In genomic region chr17:24236921-24237320, GRCm38 (mm10) we compare ENCODE assay signal across 11 mouse cellular contexts. TPM values are rescaled to one million over a fixed set of nuclear protein-coding genes. Genes with fewer than 3 reads are reported as not detected.
DNase-seq lines count a peak whose midpoint lies in the region; ATAC-seq lines count a peak whose summit lies in the region.
"Had no signal": no experiment of that assay in that cellular context is flagged by ENCODE, and none has a peak within 500 bp of the region (broad histone marks: within the 10 kb centered on the region; RNA-seq: fewer than 3 reads in every experiment).

No protein-coding gene starts in this region.

- no peak for DNase-seq in cerebellum, postnatal 4 days (ENCODE audit: low spot score in 2 of 2)
- peak; percentile 38 to 52 for DNase-seq in urinary bladder, adult 18-20 months (ENCODE audit: low spot score in 2 of 2)
- DNase-seq in urinary bladder, adult 2 months (ENCODE audit: low spot score): no peak
- DNase-seq in fat pad, adult 2 months (ENCODE audit: extremely low read depth, low read depth, low spot score): peak; percentile 56
- DNase-seq in urinary bladder, postnatal 36 days (ENCODE audit: low spot score in 2 of 2): peak; percentile 55 to 61
- no peak for DNase-seq in left cerebral cortex, postnatal 14 days (ENCODE audit: low spot score in 2 of 2)
- no peak for DNase-seq in left cerebral cortex, postnatal 36 days (ENCODE audit: low spot score in 2 of 2)
- DNase-seq: adrenal gland, postnatal 14 days; thymus, postnatal 4 days had no signal

- intact Hi-C loops in left cerebral cortex, postnatal 14 days (cut with DNase I): no loop called here
- intact Hi-C loops in left cerebral cortex, postnatal 36 days (cut with DNase I): no loop called here

- peak; percentile 66; the same call in 1 of the 2 replicates for ATAC-seq in cerebellum, adult (ENCODE audit: insufficient number of reproducible peaks, low FRiP score, low TSS enrichment)
- ATAC-seq: forebrain, embryonic 16.5 days had no signal

RNA-seq across cellular contexts. Expression of gene Ccnf, which starts 14.4 kb away (rescaled TPM):
- 1.6 and 1.7 TPM in 2 replicates for polyA plus RNA-seq in urinary bladder, adult 2 months (2012; rRNA removed)
- total RNA-seq in left cerebral cortex, postnatal 14 days (2021): 1 to 10 TPM; 6.2 to 6.7 TPM
- 1 to 10 TPM; 4.9 to 5.4 TPM for total RNA-seq in left cerebral cortex, postnatal 36 days (2021)

RNA-seq across cellular contexts. Expression of gene Tedc2, which starts 16.3 kb away (rescaled TPM):
- polyA plus RNA-seq in urinary bladder, adult 2 months (2012; rRNA removed): 8.1 and 9.2 TPM in 2 replicates
- total RNA-seq in left cerebral cortex, postnatal 14 days (2021): 10 to 100 TPM in 1 of 2 experiments, 1 to 10 TPM in 1; 8.7 to 10.1 TPM
- 10 to 100 TPM in 1 of 2 experiments, 1 to 10 TPM in 1; 9.4 to 14.2 TPM for total RNA-seq in left cerebral cortex, postnatal 36 days (2021)

RNA-seq across cellular contexts. Expression of gene Ntn3, which starts 27.6 kb away (rescaled TPM):
- 0.88 and 1.0 TPM in 2 replicates for polyA plus RNA-seq in urinary bladder, adult 2 months (2012; rRNA removed)
- 10 to 100 TPM; 11.0 to 12.6 TPM for total RNA-seq in left cerebral cortex, postnatal 14 days (2021)
- 10 to 100 TPM; 10.0 to 10.4 TPM for total RNA-seq in left cerebral cortex, postnatal 36 days (2021)

RNA-seq across cellular contexts. Expression of gene Tbc1d24, which starts 31.6 kb away (rescaled TPM):
- 7.6 and 7.9 TPM in 2 replicates for polyA plus RNA-seq in urinary bladder, adult 2 months (2012; rRNA removed)
- total RNA-seq in left cerebral cortex, postnatal 14 days (2021): 10 to 100 TPM; 71.1 to 72.5 TPM
- 10 to 100 TPM; 64.4 to 65.5 TPM for total RNA-seq in left cerebral cortex, postnatal 36 days (2021)

Comparison
In these comparisons a context has a peak if more than half of its experiments do, and no peak if none do; other contexts are left out.
1. DNase-seq: peak in urinary bladder, adult 18-20 months (2 of 2), fat pad, adult 2 months (single experiment) and urinary bladder, postnatal 36 days (2 of 2); none in cerebellum, postnatal 4 days (0 of 2), urinary bladder, adult 2 months (single experiment), left cerebral cortex, postnatal 14 days (0 of 2) and left cerebral cortex, postnatal 36 days (0 of 2).